Mouse (Mus musculus) C2C12 (cell line): ENCODE data around the gene Gm17359.

Experiments
- CTCF ChIP-seq: IDR thresholded peaks from one replicate; pipeline ENCODE4 v1.5.1; 2011; ENCODE audit not compliant: control insufficient read depth, insufficient read depth, insufficient read length
- FOSL1 ChIP-seq: IDR thresholded peaks from one replicate; pipeline ENCODE4 v1.8.0; 2011; ENCODE audit warnings: mild to moderate bottlenecking, low read length; ENCODE audit not compliant: poor library complexity, insufficient read depth, severe bottlenecking
- MAX ChIP-seq: IDR thresholded peaks from one replicate; pipeline ENCODE4 v1.6.1; 2011; ENCODE audit warnings: mild to moderate bottlenecking, control low read depth
- MYOD1 ChIP-seq: IDR thresholded peaks from one replicate; pipeline ENCODE4 v1.6.1; 2011; ENCODE audit warnings: low read depth; ENCODE audit not compliant: control insufficient read depth, insufficient read length
- MYOG ChIP-seq: IDR thresholded peaks from one replicate; pipeline ENCODE4 v1.6.1; 2011; ENCODE audit not compliant: control insufficient read depth, insufficient read length; ENCODE audit errors: extremely low read depth
- USF1 ChIP-seq: IDR thresholded peaks from one replicate; pipeline ENCODE4 v1.6.1; 2011; ENCODE audit warnings: low read depth, mild to moderate bottlenecking, control low read depth, moderate library complexity

- TF ChIP-seq CTCF, result no peak
- TF ChIP-seq MYOG, result no peak
- no peak for TF ChIP-seq USF1
- TF ChIP-seq FOSL1, result no peak
- no peak for TF ChIP-seq MYOD1
- TF ChIP-seq MAX, result no peak
Measured at GRCm38 (mm10) chr3:79490102-79490501, 153.6 kb downstream of the Gm17359 start.
